Mouse (Mus musculus) neutrophil, adult 65 days (primary cell): Measurements from ENCODE around the gene Mab21l2. TPM values are rescaled to one million over a fixed set of nuclear protein-coding genes. Genes with fewer than 3 reads are reported as not detected.

Experiments used
- total RNA-seq: library from RNA; stranded (reverse); gene quantifications from 2 replicates; pipeline ENCODE4 v1.2.4, GENCODE M21; 2023

Gene Mab21l2
- total RNA-seq = not detected in 2 replicates

DNA sequence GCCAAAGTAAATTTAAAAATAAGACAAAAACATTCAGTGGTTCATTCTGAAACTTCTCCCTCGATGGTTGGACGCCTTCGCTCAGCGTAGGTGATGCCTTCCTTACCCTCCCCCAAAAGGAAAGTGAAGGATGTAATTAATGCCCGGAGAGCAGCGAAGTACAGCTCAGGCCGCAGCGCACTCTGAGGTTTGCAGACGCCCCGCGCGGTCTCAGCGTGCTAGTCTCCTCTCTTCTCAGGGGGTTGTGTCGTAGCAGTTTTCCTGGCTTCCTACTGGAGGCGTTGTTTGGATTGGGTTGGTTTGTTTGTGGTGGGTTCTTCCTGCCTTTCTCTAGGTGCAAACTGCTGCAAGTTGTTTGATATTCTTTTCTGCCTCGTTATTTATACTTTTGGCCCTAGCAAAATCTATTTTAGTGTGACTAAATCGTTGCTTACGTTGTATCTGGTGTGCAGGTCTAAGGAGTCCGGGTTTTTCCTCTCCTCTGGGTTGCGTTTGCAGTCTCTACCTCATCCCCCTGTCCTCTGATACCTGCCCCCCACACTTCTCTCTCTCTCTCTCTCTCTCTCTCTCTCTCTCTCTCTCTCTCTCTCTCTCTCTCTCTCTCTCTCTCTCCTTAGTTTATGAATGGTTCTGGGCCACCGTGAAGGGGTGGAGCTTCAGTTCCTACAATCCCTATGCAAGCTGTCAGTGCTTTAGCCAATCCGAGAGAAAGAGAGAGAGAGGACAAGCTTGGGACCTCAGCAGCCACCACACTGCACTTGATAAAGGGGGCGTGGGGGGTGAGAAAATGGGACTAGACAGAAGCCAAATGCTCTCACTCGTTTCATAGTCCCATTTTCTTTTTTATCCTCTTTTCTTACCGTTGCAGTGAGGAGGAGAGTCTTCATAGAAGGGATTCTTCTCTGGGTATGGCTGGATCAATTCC is at the start of gene Mab21l2:
Mab21l2 (minus strand) TSS at position 539 of the 925 bp plus-strand sequence.

